ENCODE assay signal across 11 mouse cellular contexts in genomic region chr1:88217144-88217543, GRCm38 (mm10). TPM values are rescaled to one million over a fixed set of nuclear protein-coding genes. Genes with fewer than 3 reads are reported as not detected.
DNase-seq lines count a peak whose midpoint lies in the region; ATAC-seq and TF ChIP-seq lines count a peak whose summit lies in the region.
"Had no signal": no experiment of that assay in that cellular context is flagged by ENCODE, and none has a peak within 500 bp of the region (broad histone marks: within the 10 kb centered on the region; RNA-seq: fewer than 3 reads in every experiment).

No protein-coding gene starts in this region.

- H3K9me3 ChIP-seq in forebrain, postnatal 0 days (ENCODE audit: low read length), result peaks cover 56% of the 10 kb centered on the region
- peaks cover 53% of the 10 kb centered on the region for H3K9me3 ChIP-seq in forebrain, embryonic 16.5 days (ENCODE audit: control insufficient read depth, low read length)
- H3K9me3 ChIP-seq in liver, embryonic 11.5 days (ENCODE audit: control insufficient read depth, low read length), result peaks cover 51% of the 10 kb centered on the region
- H3K9me3 ChIP-seq in CH12.LX (replicated peaks; ENCODE audit: low read length), result peaks cover 78% of the 10 kb centered on the region
- H3K9me3 ChIP-seq in embryonic facial prominence, embryonic 14.5 days (ENCODE audit: control insufficient read depth, low read length), result peaks cover 43% of the 10 kb centered on the region

- TF ChIP-seq CTCF in forebrain, postnatal 0 days (IDR thresholded peaks at IDR 0.05; ENCODE audit: low read depth), result 0 out of 2 replicates have a peak, but pooled peaks have one; percentile 24
- TF ChIP-seq CTCF in CH12.LX (conservative IDR thresholded peaks at IDR 0.05 in 1 of 2, IDR thresholded peaks at IDR 0.05 in 1 of 2; ENCODE audit: low read depth in 2 of 2, low read length in 2 of 2), result peak in 1 of 2 experiments; percentile 46; a peak in 2 of 4 replicates

- H3K4me1 ChIP-seq in forebrain, postnatal 0 days (ENCODE audit: insufficient read depth), result no peaks in the 10 kb centered on the region
- no peaks in the 10 kb centered on the region for H3K4me1 ChIP-seq in forebrain, embryonic 16.5 days (replicated peaks; ENCODE audit: control insufficient read depth, insufficient read depth, low read length)
- no peaks in the 10 kb centered on the region for H3K4me1 ChIP-seq in liver, embryonic 11.5 days (replicated peaks; ENCODE audit: control insufficient read depth, insufficient read depth, low read length)
- H3K4me1 ChIP-seq in CH12.LX (ENCODE audit: control insufficient read depth in 1 of 2, insufficient read depth in 2 of 2), result no peaks in the 10 kb centered on the region
- no peaks in the 10 kb centered on the region for H3K4me1 ChIP-seq in embryonic facial prominence, embryonic 14.5 days (ENCODE audit: control insufficient read depth, insufficient read depth, low read length)
- H3K4me1 ChIP-seq: stomach, embryonic 15.5 days had no signal

- no peaks in the 10 kb centered on the region for H3K27me3 ChIP-seq in forebrain, postnatal 0 days (ENCODE audit: insufficient read depth, low read length)
- no peaks in the 10 kb centered on the region for H3K27me3 ChIP-seq in forebrain, embryonic 16.5 days (replicated peaks; ENCODE audit: control insufficient read depth, insufficient read depth, low read length)
- H3K27me3 ChIP-seq in liver, embryonic 11.5 days (replicated peaks; ENCODE audit: control insufficient read depth, insufficient read depth, low read length), result no peaks in the 10 kb centered on the region
- no peaks in the 10 kb centered on the region for H3K27me3 ChIP-seq in CH12.LX (replicated peaks)
- H3K27me3 ChIP-seq in embryonic facial prominence, embryonic 14.5 days (replicated peaks; ENCODE audit: control insufficient read depth, insufficient read depth, low read length), result no peaks in the 10 kb centered on the region
- H3K27me3 ChIP-seq: stomach, embryonic 15.5 days had no signal

- in situ Hi-C loops in CH12.LX (cut with MboI; ENCODE audit: low pct_ligation_motif_present, low pct_unique_long_range_greater_than_20kb, low sequenced_read_pairs), result no loop called here

- no peak for TF ChIP-seq EP300 in CH12.LX (IDR thresholded peaks at IDR 0.05; ENCODE audit: low read length)

- no peaks in the 10 kb centered on the region for H3K79me2 ChIP-seq in CH12.LX (replicated peaks; ENCODE audit: control insufficient read depth, extremely low read depth, insufficient read depth, poor library complexity, severe bottlenecking)

- H3K36me3 ChIP-seq in forebrain, postnatal 0 days (ENCODE audit: insufficient read depth), result no peaks in the 10 kb centered on the region
- no peaks in the 10 kb centered on the region for H3K36me3 ChIP-seq in forebrain, embryonic 16.5 days (ENCODE audit: control insufficient read depth, insufficient read depth)
- H3K36me3 ChIP-seq in liver, embryonic 11.5 days (ENCODE audit: control insufficient read depth, insufficient read depth, low read length), result no peaks in the 10 kb centered on the region
- no peaks in the 10 kb centered on the region for H3K36me3 ChIP-seq in CH12.LX (replicated peaks in 1 of 2; ENCODE audit: control insufficient read depth in 1 of 2, insufficient read depth in 1 of 2, low read length in 1 of 2)
- H3K36me3 ChIP-seq in embryonic facial prominence, embryonic 14.5 days (ENCODE audit: control insufficient read depth, insufficient read depth, low read length), result no peaks in the 10 kb centered on the region
- H3K36me3 ChIP-seq: stomach, embryonic 15.5 days had no signal

- H3K27ac ChIP-seq in forebrain, postnatal 0 days (ENCODE audit: low read depth, low read length), result no peak overlapping the region
- H3K27ac ChIP-seq in forebrain, embryonic 16.5 days (ENCODE audit: low read length), result no peak overlapping the region
- no peak overlapping the region for H3K27ac ChIP-seq in liver, embryonic 11.5 days (ENCODE audit: low read depth, low read length)
- H3K27ac ChIP-seq in CH12.LX (ENCODE audit: insufficient read depth, low read depth), result no peak overlapping the region
- no peak overlapping the region for H3K27ac ChIP-seq in embryonic facial prominence, embryonic 14.5 days (replicated peaks; ENCODE audit: low read depth, low read length)
- H3K27ac ChIP-seq: stomach, embryonic 15.5 days had no signal

- dilution Hi-C loops in CH12.LX (cut with MboI; ENCODE audit: extremely low pct_ligation_motif_present, extremely low pct_unique_long_range_greater_than_20kb, low sequenced_read_pairs), result no loop called here

- TF ChIP-seq RAD21 in CH12.LX (IDR thresholded peaks at IDR 0.05; ENCODE audit: low read depth, low read length), result no peak

- TF ChIP-seq POLR2A in CH12.LX (IDR thresholded peaks at IDR 0.05; ENCODE audit: low read depth, low read length), result no peak

- DNase-seq in forebrain, postnatal 0 days, result peak; percentile 0
- DNase-seq in liver, embryonic 11.5 days (ENCODE audit: low spot score), result peak; percentile 33
- DNase-seq in liver (no peak), CH12.LX (ENCODE audit: extremely low read depth) (peak; percentile 7)
- peak; percentile 1 for DNase-seq in embryonic facial prominence, embryonic 14.5 days (ENCODE audit: low spot score)
- DNase-seq in spleen, postnatal 10 days (ENCODE audit: low spot score in 2 of 2), result no peak
- no peak for DNase-seq in c-Kit-positive CD71-positive TER-119-positive erythroid progenitor cells, embryonic 14.5 days (ENCODE audit: low spot score)

- H3K4me2 ChIP-seq in forebrain, postnatal 0 days (ENCODE audit: low read depth), result no peak overlapping the region
- no peak overlapping the region for H3K4me2 ChIP-seq in forebrain, embryonic 16.5 days (ENCODE audit: low read length)
- H3K4me2 ChIP-seq in liver, embryonic 11.5 days, result no peak overlapping the region
- no peak overlapping the region for H3K4me2 ChIP-seq in CH12.LX (ENCODE audit: insufficient read depth, low read depth, poor library complexity, severe bottlenecking)
- H3K4me2 ChIP-seq in embryonic facial prominence, embryonic 14.5 days (ENCODE audit: low read depth, low read length), result no peak overlapping the region
- H3K4me2 ChIP-seq: stomach, embryonic 15.5 days had no signal

- no peak overlapping the region for H3K4me3 ChIP-seq in forebrain, postnatal 0 days (ENCODE audit: low read depth, low read length)
- no peak overlapping the region for H3K4me3 ChIP-seq in forebrain, embryonic 16.5 days (replicated peaks; ENCODE audit: low read length)
- no peak overlapping the region for H3K4me3 ChIP-seq in liver, embryonic 11.5 days (ENCODE audit: low read depth, low read length)
- no peak overlapping the region for H3K4me3 ChIP-seq in CH12.LX (replicated peaks in 1 of 3; ENCODE audit: low read depth in 2 of 3, low read length in 2 of 3, poor library complexity in 1 of 3)
- H3K4me3 ChIP-seq in embryonic facial prominence, embryonic 14.5 days (ENCODE audit: low read depth, low read length), result no peak overlapping the region
- H3K4me3 ChIP-seq: stomach, embryonic 15.5 days had no signal

- WGBS in forebrain, postnatal 0 days, result 67% methylated on average over 2 of the region's 2 CpGs
- 67% methylated on average over 2 of the region's 2 CpGs for WGBS in forebrain, embryonic 16.5 days
- 60% methylated on average over 2 of the region's 2 CpGs for WGBS in liver, embryonic 11.5 days
- WGBS in embryonic facial prominence, embryonic 14.5 days, result 61% methylated on average over 2 of the region's 2 CpGs

- no peak for ATAC-seq in forebrain, postnatal 0 days
- no peak for ATAC-seq in forebrain, embryonic 16.5 days
- ATAC-seq in liver, embryonic 11.5 days (replicated peaks; ENCODE audit: low FRiP score), result no peak
- no peak for ATAC-seq in embryonic facial prominence, embryonic 14.5 days (ENCODE audit: low read depth)

- H3K9ac ChIP-seq in forebrain, postnatal 0 days, result no peak overlapping the region
- no peak overlapping the region for H3K9ac ChIP-seq in forebrain, embryonic 16.5 days (replicated peaks; ENCODE audit: low read depth, low read length)
- H3K9ac ChIP-seq in liver, embryonic 11.5 days (ENCODE audit: low read depth, low read length), result no peak overlapping the region
- no peak overlapping the region for H3K9ac ChIP-seq in CH12.LX (ENCODE audit: insufficient read depth, low read depth)
- H3K9ac ChIP-seq in embryonic facial prominence, embryonic 14.5 days (ENCODE audit: low read depth, low read length), result no peak overlapping the region
- H3K9ac ChIP-seq: stomach, embryonic 15.5 days had no signal

RNA-seq across cellular contexts. Expression of gene Ugt1a1, which starts 5.4 kb away (rescaled TPM):
- 0.14 TPM in 1 of 2 replicates, not detected in the other for total RNA-seq in forebrain, postnatal 0 days (2014; rRNA removed)
- not detected in 2 replicates for polyA plus RNA-seq in forebrain, postnatal 0 days (2015; fragmentation: Nextera tagmentation; extraction: Ambion mirVana)
- not detected in 2 replicates for polyA plus RNA-seq in forebrain, embryonic 16.5 days (2015; fragmentation: Nextera tagmentation; extraction: Ambion mirVana)
- 0.14 TPM in 1 of 2 replicates, not detected in the other for polyA plus RNA-seq in liver, embryonic 11.5 days (2014; fragmentation: Nextera tagmentation; extraction: Ambion mirVana)
- total RNA-seq in CH12.LX (2012; rRNA removed), result 0.08 TPM in 1 of 2 replicates, not detected in the other
- not detected in 2 replicates for total RNA-seq in CH12.LX (2014; rRNA removed)
- polyA plus RNA-seq in CH12.LX (2012; ENCODE audit: insufficient read length, low read depth), result 0.19 TPM in 1 of 2 replicates, not detected in the other
- polyA plus RNA-seq in embryonic facial prominence, embryonic 14.5 days (2014; fragmentation: Nextera tagmentation; extraction: Ambion mirVana), result 0.93 and 1.6 TPM in 2 replicates
- total RNA-seq: heart, postnatal 10 days had no signal

RNA-seq across cellular contexts. Expression of gene Mroh2a, which starts 9.6 kb away (rescaled TPM):
- total RNA-seq in forebrain, postnatal 0 days (2014; rRNA removed), result 0.23 TPM in 1 of 2 replicates, not detected in the other
- 0.35 and 0.36 TPM in 2 replicates for polyA plus RNA-seq in forebrain, postnatal 0 days (2015; fragmentation: Nextera tagmentation; extraction: Ambion mirVana)
- polyA plus RNA-seq in forebrain, embryonic 16.5 days (2015; fragmentation: Nextera tagmentation; extraction: Ambion mirVana), result 0.96 and 1.0 TPM in 2 replicates
- 1.3 and 1.5 TPM in 2 replicates for polyA plus RNA-seq in liver, embryonic 11.5 days (2014; fragmentation: Nextera tagmentation; extraction: Ambion mirVana)
- total RNA-seq in CH12.LX (2012; rRNA removed) (0.13 and 0.17 TPM in 2 replicates), CH12.LX (2014; rRNA removed) (not detected in 2 replicates)
- 0.78 and 1.0 TPM in 2 replicates for polyA plus RNA-seq in CH12.LX (2012; ENCODE audit: insufficient read length, low read depth)
- 1.7 and 2.2 TPM in 2 replicates for polyA plus RNA-seq in embryonic facial prominence, embryonic 14.5 days (2014; fragmentation: Nextera tagmentation; extraction: Ambion mirVana)

RNA-seq across cellular contexts. Expression of gene Dnajb3, which starts 11.6 kb away (rescaled TPM):
- total RNA-seq in forebrain, postnatal 0 days (2014; rRNA removed), result 5.3 and 6.6 TPM in 2 replicates
- polyA plus RNA-seq in forebrain, postnatal 0 days (2015; fragmentation: Nextera tagmentation; extraction: Ambion mirVana), result 10.7 and 12.4 TPM in 2 replicates
- 10.1 and 11.7 TPM in 2 replicates for polyA plus RNA-seq in forebrain, embryonic 16.5 days (2015; fragmentation: Nextera tagmentation; extraction: Ambion mirVana)
- 7.9 and 10.4 TPM in 2 replicates for polyA plus RNA-seq in liver, embryonic 11.5 days (2014; fragmentation: Nextera tagmentation; extraction: Ambion mirVana)
- total RNA-seq in CH12.LX (2012; rRNA removed), result not detected in 2 replicates
- not detected in 2 replicates for total RNA-seq in CH12.LX (2014; rRNA removed)
- not detected in 2 replicates for polyA plus RNA-seq in CH12.LX (2012; ENCODE audit: insufficient read length, low read depth)
- polyA plus RNA-seq in embryonic facial prominence, embryonic 14.5 days (2014; fragmentation: Nextera tagmentation; extraction: Ambion mirVana), result 8.7 and 11.9 TPM in 2 replicates
- total RNA-seq: megakaryocyte, adult 5-6 weeks had no signal

RNA-seq across cellular contexts. Expression of gene Ugt1a2, which starts 16.7 kb away (rescaled TPM):
- total RNA-seq in forebrain, postnatal 0 days (2014; rRNA removed), result not detected in 2 replicates
- polyA plus RNA-seq in forebrain, postnatal 0 days (2015; fragmentation: Nextera tagmentation; extraction: Ambion mirVana), result not detected in 2 replicates
- not detected in 2 replicates for polyA plus RNA-seq in forebrain, embryonic 16.5 days (2015; fragmentation: Nextera tagmentation; extraction: Ambion mirVana)
- not detected in 2 replicates for polyA plus RNA-seq in liver, embryonic 11.5 days (2014; fragmentation: Nextera tagmentation; extraction: Ambion mirVana)
- total RNA-seq in CH12.LX (2012; rRNA removed), result not detected in 2 replicates
- total RNA-seq in CH12.LX (2014; rRNA removed), result not detected in 2 replicates
- not detected in 2 replicates for polyA plus RNA-seq in CH12.LX (2012; ENCODE audit: insufficient read length, low read depth)
- 0.22 TPM in 1 of 2 replicates, not detected in the other for polyA plus RNA-seq in embryonic facial prominence, embryonic 14.5 days (2014; fragmentation: Nextera tagmentation; extraction: Ambion mirVana)
- total RNA-seq: heart, postnatal 10 days had no signal

RNA-seq across cellular contexts. Expression of gene Ugt1a5, which starts 51.3 kb away (rescaled TPM):
- not detected in 2 replicates for total RNA-seq in forebrain, postnatal 0 days (2014; rRNA removed)
- not detected in 2 replicates for polyA plus RNA-seq in forebrain, postnatal 0 days (2015; fragmentation: Nextera tagmentation; extraction: Ambion mirVana)
- polyA plus RNA-seq in forebrain, embryonic 16.5 days (2015; fragmentation: Nextera tagmentation; extraction: Ambion mirVana), result not detected in 2 replicates
- polyA plus RNA-seq in liver, embryonic 11.5 days (2014; fragmentation: Nextera tagmentation; extraction: Ambion mirVana), result not detected in 2 replicates
- total RNA-seq in CH12.LX (2012; rRNA removed) (not detected in 2 replicates), CH12.LX (2014; rRNA removed) (not detected in 2 replicates)
- polyA plus RNA-seq in CH12.LX (2012; ENCODE audit: insufficient read length, low read depth), result not detected in 2 replicates
- not detected in 2 replicates for polyA plus RNA-seq in embryonic facial prominence, embryonic 14.5 days (2014; fragmentation: Nextera tagmentation; extraction: Ambion mirVana)
- polyA plus RNA-seq: stomach, embryonic 15.5 days had no signal

Comparison
In these comparisons a context has a peak if more than half of its experiments do, and no peak if none do; other contexts are left out.
1. DNase-seq: peak in forebrain, postnatal 0 days (single experiment), liver, embryonic 11.5 days (single experiment), CH12.LX (single experiment) and embryonic facial prominence, embryonic 14.5 days (single experiment); none in liver (single experiment), spleen, postnatal 10 days (0 of 2) and c-Kit-positive CD71-positive TER-119-positive erythroid progenitor cells, embryonic 14.5 days (single experiment).